Mouse (Mus musculus) testis, adult 2 months (tissue): ENCODE data around the gene Aldoc.

ENCODE experiments used
- CTCF ChIP-seq: fragments of 200-500 bp; IDR thresholded peaks from 2 replicates; pipeline ENCODE4 v1.5.1; 2012; ENCODE audit warnings: low read depth, mild to moderate bottlenecking, inconsistent platforms, low read length, moderate library complexity; ENCODE audit not compliant: control insufficient read depth, insufficient read depth, insufficient replicate concordance
- POLR2A ChIP-seq: fragments of 200-500 bp; IDR thresholded peaks from 2 replicates; pipeline ENCODE4 v1.6.1; 2012; ENCODE audit warnings: low read depth, mild to moderate bottlenecking, inconsistent platforms, low read length, moderate library complexity; ENCODE audit not compliant: control insufficient read depth

DNA sequence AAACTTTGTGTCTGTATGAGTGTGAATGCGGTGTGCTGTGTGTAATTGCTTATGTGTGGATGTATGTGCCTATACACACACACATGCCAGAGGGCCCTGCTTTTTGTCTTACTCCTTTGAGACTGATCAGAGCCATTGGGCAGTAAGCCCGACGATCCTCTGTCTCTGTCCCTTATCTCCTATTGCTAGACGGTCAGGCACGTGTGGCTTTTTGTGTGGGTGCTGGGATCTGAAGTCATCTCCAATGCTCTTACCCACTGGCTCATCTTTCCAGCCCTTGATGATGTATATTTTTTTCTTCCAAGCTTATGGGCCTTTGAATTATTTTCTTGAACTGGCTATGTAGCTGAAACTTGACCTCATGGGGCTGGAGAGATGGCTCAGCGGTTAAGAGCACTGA is 32.1 kb downstream of the Aldoc start:
- TF ChIP-seq CTCF (no peak), POLR2A (no peak)
